Mouse (Mus musculus) heart, postnatal 14 days (tissue): ENCODE results near the gene Pipox. TPM values are rescaled to one million over a fixed set of nuclear protein-coding genes. Genes with fewer than 3 reads are reported as not detected.

ENCODE experiments used
- DNase-seq, 2 experiments: peaks; one replicate each; pipeline ENCODE4 v3.0.0; 2021 to 2022
- intact Hi-C: fragments of 180-260 bp; cut with DNase I; formaldehyde crosslinking; loops from one replicate; pipeline ENCODE4 v1.15.1; 2025
- total RNA-seq, 2 experiments: library from RNA; stranded (reverse); gene quantifications; 2 replicates each; pipeline ENCODE4 v1.2.3; 2021

Pipox gene
- total RNA-seq, 2 experiments from 2014 or later: 0.98 to 1.1 TPM

- intact Hi-C loops: no loop called here
- no peak for DNase-seq
Observed at GRCm38 (mm10) chr11:77909776-77910175, 15.9 kb upstream of the Pipox start.

DNA sequence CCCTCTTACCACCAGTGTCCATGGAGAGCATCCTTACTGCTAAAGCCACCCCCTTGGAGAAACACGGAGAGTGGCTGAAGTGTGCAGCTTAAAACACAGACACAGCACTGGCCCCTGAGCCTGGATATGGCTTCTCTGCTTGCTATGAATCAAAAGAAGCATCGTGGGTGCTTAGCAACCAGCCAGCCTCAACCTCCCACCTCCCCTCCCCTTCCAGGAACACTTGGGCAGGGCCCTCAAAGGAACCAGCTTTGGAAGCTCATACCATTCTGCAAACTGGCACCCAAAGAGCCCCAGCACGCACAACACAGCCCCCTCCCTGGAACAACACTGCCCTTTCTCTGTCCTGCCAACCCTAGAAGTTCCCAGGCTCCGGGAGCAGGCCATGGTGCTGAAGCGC is 15.5 kb upstream of the Pipox start:
- intact Hi-C loops: no loop called here
- no peak for DNase-seq

DNA sequence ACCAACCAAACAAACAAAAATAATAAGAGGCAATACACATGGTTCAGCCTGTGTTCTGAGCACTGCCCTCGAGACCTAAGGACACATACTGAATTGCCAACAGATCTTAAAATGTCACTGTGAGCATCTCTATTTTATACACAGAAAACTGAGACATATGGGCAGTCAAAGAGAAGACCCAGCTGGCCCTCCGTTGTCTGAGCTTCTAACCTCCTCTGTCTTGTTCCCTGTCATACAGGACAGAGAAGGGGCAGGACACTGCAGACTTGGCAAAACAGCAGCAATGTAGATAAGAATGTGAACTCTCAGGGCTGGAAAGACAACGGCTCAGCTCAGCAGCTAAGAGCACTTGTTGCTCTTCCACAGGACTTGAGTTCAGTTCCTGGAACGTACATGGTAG is 14.6 kb upstream of the Pipox start:
- DNase-seq: no peak

GRCm38 (mm10) chr11:77906747-77907174 is 12.9 kb upstream of the Pipox start:
- no peak for DNase-seq
- intact Hi-C loops: no loop called here

More for the DNA sequence above, 14.6 kb upstream of the Pipox start:
- intact Hi-C loops: no loop called here

- intact Hi-C loops: no loop called here
- DNase-seq: peak; percentile 15 to 30
Observed at GRCm38 (mm10) chr11:77906097-77906687, 12.3 kb upstream of the Pipox start.

GRCm38 (mm10) chr11:77904707-77905106 is 10.8 kb upstream of the Pipox start:
- no peak for DNase-seq
- intact Hi-C loops: no loop called here

DNA sequence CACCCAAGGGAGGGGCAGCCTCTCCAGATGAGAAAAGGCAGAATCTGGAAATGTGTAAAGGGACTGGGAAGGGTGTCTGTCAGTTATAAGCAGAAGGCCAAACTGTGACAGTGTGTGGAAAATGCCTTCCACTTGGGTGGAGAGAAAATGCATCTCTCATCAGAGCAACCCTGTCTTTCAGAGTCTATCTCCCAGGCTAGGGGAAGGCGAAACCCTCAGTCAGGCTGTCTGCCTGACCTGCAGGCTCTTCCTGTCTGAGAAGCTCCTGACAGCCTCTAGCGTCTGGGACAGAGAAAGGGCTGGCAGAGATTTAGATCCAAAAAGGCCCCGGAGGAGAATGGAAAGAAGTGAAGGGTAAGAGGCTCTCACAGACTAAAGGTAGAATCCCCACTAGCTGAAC is 9.9 kb upstream of the Pipox start:
- DNase-seq: no peak
- intact Hi-C loops: no loop called here

DNA sequence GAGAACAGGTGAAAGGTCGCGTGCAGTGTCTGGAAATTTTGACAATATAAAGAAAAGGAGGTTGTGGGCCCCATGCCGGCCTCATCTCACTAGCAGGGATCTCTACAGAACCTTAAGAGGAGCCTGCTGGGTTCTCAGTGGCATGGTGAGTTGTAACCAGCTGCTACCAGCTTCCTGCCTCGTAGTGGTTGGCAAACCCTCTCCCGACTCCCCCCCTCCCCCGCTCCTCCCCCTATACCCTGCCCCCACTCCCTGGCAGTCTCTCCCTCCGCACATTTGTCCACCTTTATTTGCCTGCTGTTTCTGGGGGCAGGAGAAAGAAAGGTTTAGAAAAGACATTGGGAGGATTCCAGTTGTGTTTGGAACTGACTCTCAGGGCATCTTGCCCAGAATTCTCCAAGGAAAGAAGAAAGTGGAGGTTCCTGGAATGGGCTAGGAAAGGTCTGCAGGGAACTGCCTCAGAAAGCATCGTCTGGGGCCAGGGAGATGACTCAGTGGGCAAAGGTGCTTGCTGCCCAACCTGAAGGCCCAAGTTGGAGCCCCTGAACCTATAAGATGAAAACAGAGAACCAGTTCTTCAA is 8.0 kb upstream of the Pipox start:
- intact Hi-C loops: no loop called here
- DNase-seq: no peak

- intact Hi-C loops: no loop called here
- DNase-seq: no peak
Observed at GRCm38 (mm10) chr11:77901366-77901765, 7.5 kb upstream of the Pipox start.

DNA sequence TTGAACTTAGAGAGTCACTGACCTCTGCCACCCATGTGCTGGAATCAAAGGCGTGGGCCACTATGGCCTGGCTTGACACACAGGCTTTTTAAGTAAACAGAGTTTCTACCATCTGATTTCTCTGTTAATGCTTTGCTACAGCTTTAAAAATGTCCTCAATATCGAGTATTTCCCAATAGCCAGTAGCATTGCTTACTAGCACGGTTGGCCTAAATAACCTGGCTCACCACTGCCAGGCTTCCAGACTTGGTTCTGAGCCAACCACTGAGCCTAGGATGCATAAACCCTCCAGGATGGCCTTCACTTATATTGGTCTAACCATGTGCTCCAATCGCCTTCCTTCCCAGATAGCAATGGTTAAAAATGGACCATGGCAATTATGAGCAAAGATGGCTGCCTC is 6.8 kb upstream of the Pipox start:
- intact Hi-C loops: no loop called here
- no peak for DNase-seq

- no peak for DNase-seq
- intact Hi-C loops: no loop called here
Observed at GRCm38 (mm10) chr11:77900187-77900586, 6.3 kb upstream of the Pipox start.

GRCm38 (mm10) chr11:77896820-77897805 is 3.2 kb upstream of the Pipox start:
- intact Hi-C loops: no loop called here
- DNase-seq: peak in 1 of 2 experiments; percentile 7

- intact Hi-C loops: no loop called here
- no peak for DNase-seq
Observed at GRCm38 (mm10) chr11:77896480-77896819, 2.6 kb upstream of the Pipox start.

- no peak for DNase-seq
- intact Hi-C loops: no loop called here
Observed at GRCm38 (mm10) chr11:77896011-77896410, 2.1 kb upstream of the Pipox start.

DNA sequence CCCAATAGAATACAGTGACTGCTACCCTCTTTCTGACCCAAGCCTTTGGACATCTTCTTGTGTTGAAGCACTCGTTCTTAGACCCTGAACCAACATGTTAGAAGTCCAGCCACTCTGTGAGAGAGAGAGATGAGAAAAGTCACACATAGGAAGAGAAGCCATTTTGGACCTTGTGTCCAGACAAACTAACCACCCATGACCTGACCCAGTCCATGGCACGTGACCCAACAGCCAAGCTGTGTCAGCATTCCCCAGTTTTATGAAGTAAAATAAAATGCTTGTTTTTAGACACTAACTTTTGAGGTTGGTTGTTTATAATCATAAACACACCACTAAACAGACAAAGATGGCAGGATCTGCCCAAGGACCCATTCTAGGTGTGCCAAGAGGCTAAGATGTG is 1.1 kb upstream of the Pipox start:
- intact Hi-C loops: no loop called here
- DNase-seq: no peak

DNA sequence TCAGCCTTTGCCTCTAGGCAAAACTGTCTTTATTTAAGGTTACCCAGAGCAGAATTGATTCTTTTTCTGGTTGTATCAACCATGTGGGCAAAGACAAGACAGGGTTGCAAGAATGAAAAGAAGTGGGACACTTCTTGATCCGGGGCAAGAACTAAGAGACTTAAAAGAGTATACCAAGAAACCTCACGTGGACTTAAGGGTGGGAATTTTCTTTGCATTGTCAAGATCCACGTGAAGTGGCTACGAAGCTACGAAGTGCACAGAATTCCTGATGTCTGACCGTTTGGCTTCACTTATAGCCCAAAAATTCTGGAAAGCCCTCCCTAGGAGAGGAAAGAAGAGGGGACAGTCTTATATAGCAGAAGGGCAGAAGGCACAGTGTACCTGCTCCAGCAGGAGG is 613 bp downstream of the Pipox start:
- intact Hi-C loops: no loop called here
- no peak for DNase-seq

GRCm38 (mm10) chr11:77892883-77893282 is 1.0 kb downstream of the Pipox start:
- DNase-seq: no peak
- intact Hi-C loops: no loop called here

- intact Hi-C loops: no loop called here
- DNase-seq: no peak
Observed at GRCm38 (mm10) chr11:77890648-77891258, 3.1 kb downstream of the Pipox start.

- intact Hi-C loops: no loop called here
Observed at GRCm38 (mm10) chr11:77889484-77889883, 4.4 kb downstream of the Pipox start.

DNA sequence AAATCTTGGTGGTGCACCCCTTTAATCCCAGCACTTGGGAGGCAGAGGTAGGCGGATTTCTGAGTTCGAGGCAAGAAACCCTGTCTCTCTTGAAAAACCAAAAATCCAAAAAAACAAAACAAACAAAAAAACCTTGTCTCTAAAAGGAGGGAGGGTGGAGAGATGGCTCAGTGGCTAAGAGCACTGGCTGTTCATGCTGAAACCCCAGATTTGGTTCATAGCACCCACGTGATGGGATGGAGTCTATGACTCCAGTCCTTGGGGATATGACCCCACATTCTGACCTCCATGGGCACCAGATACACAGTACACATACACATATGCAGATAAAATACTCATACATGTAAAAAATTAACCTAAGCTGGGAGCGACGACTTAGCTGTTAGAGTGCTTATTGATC is 5.0 kb downstream of the Pipox start:
- intact Hi-C loops: no loop called here

More at GRCm38 (mm10) chr11:77889484-77889883, 4.4 kb downstream of the Pipox start:
- no peak for DNase-seq

DNA sequence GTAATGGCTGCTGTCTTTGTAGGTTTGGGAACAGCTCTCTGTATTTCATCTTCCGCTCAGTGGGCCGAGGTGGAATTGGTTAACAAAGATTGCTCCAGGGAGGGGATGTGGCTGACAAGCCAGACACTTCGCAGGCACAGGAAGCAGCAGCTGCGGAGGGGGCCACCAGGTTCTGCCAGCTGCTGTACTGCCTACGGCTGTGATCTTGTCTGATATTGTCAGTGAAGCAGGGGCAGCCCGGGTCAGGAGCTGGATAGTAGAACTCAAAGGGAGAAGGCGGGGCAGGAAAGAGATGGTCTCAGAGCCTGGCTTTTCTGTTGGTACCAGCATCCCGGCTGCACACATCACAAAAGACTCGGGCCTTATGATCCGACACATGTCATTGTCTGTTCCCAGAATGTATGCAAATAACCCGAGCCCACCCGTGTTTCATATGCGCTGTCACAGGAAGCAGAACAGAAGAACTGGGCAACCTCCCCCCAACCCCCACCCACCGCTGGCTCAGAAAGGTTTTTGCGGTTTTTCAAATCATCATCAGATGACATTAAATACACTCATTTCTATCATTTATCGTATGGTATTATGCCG is 6.4 kb downstream of the Pipox start:
- intact Hi-C loops: no loop called here

More for the DNA sequence above, 5.0 kb downstream of the Pipox start:
- no peak for DNase-seq

More for the DNA sequence above, 6.4 kb downstream of the Pipox start:
- DNase-seq: no peak
